Mouse (Mus musculus): ENCODE measurements at regions not wholly inside any gene's neighbourhood (a gene's known extent, or its start where the extent isn't known, plus 50 kb on each side); places are given as distances from the start of the nearest gene placed in this dataset.

- TF ChIP-seq CTCF (IDR thresholded peaks at IDR 0.05; ENCODE audit: insufficient read depth, low read depth, low read length), result no peak
- TF ChIP-seq POLR2A (IDR thresholded peaks at IDR 0.05; ENCODE audit: insufficient read depth, low read depth, low read length), result no peak
These were observed 195.4 kb upstream of the Epha6 start for GRCm38 (mm10) chr16:60800746-60801145.
